Mouse (Mus musculus) MEL (cell line): ENCODE measurements around the gene Il11.

ENCODE experiments used
- CTCF ChIP-seq, 3 experiments: IDR thresholded peaks in 2 of 3; conservative IDR thresholded peaks in 1 of 3; 2 replicates each; pipeline ENCODE4 v1.5.1; 2011 to 2012; ENCODE audit warnings: low read length in 3 of 3, low read depth in 2 of 3, mild to moderate bottlenecking in 2 of 3, improper control_type of control experiment in 1 of 3, inconsistent platforms in 1 of 3, mixed read lengths in 1 of 3, moderate library complexity in 1 of 3; ENCODE audit not compliant: control insufficient read depth in 1 of 3, insufficient read depth in 1 of 3, poor library complexity in 1 of 3, severe bottlenecking in 1 of 3
- EP300 ChIP-seq, 2 experiments: IDR thresholded peaks; 2 replicates each; pipeline ENCODE4 v1.6.1; 2011; ENCODE audit warnings: improper control_type of control experiment in 2 of 2, low read length in 2 of 2, low read depth in 1 of 2, mild to moderate bottlenecking in 1 of 2
- GATA1 ChIP-seq: IDR thresholded peaks from 2 replicates; pipeline ENCODE4 v1.6.1; 2011; ENCODE audit warnings: low read depth, low read length, improper control_type of control experiment
- MAX ChIP-seq: IDR thresholded peaks from 2 replicates; pipeline ENCODE4 v1.6.1; 2011; ENCODE audit warnings: low read length, improper control_type of control experiment
- MAZ ChIP-seq: IDR thresholded peaks from 2 replicates; pipeline ENCODE4 v1.6.1; 2012; ENCODE audit warnings: low read depth, mild to moderate bottlenecking, inconsistent platforms, low read length, improper control_type of control experiment
- NELFE ChIP-seq: IDR thresholded peaks from 2 replicates; pipeline ENCODE4 v1.6.1; 2011; ENCODE audit warnings: low read depth, low read length, improper control_type of control experiment
- POLR2A ChIP-seq, 2 experiments: IDR thresholded peaks; 2 replicates each; pipeline ENCODE4 v1.6.1; 2011 to 2012; ENCODE audit warnings: low read length in 2 of 2, mild to moderate bottlenecking in 2 of 2, control low read depth in 1 of 2, improper control_type of control experiment in 1 of 2, low read depth in 1 of 2, moderate library complexity in 1 of 2; ENCODE audit not compliant: control insufficient read depth in 1 of 2, insufficient read depth in 1 of 2, poor library complexity in 1 of 2
- SMC3 ChIP-seq: IDR thresholded peaks from 2 replicates; pipeline ENCODE4 v1.6.1; 2011; ENCODE audit warnings: low read depth, low read length, improper control_type of control experiment

DNA sequence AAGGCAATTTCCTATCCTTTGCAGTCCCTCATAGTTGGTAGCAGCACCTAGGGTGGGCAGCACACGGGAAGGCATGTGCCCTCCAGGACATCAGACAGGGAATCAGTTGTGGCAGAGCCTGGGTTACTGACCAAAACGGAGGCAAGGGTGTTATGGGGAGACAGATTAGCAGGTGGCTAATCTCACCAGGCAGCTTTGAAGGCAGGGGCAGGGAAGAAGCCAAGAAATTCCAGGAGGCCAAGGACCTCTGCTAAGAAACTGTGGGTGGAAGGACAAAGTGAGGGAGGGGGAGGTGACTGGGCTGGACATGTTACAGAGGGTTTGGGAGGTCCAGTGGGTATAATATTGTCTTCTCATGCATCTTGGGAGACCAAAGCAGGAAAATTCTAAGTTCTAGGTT is 39.3 kb downstream of the Il11 start:
- no peak for TF ChIP-seq CTCF (IDR thresholded peaks at IDR 0.05 in 2 of 3, conservative IDR thresholded peaks at IDR 0.05 in 1 of 3; ENCODE audit: control insufficient read depth in 1 of 3, insufficient read depth in 1 of 3, low read depth in 2 of 3, low read length in 3 of 3, poor library complexity in 1 of 3, severe bottlenecking in 1 of 3)
- TF ChIP-seq POLR2A (IDR thresholded peaks at IDR 0.05; ENCODE audit: control insufficient read depth in 1 of 2, insufficient read depth in 1 of 2, low read depth in 1 of 2, low read length in 2 of 2, poor library complexity in 1 of 2), result no peak
- TF ChIP-seq NELFE, result no peak
- no peak for TF ChIP-seq EP300 (IDR thresholded peaks at IDR 0.05; ENCODE audit: low read depth in 1 of 2, low read length in 2 of 2)
- TF ChIP-seq GATA1, result no peak
- TF ChIP-seq SMC3, result no peak
- no peak for TF ChIP-seq MAX
- TF ChIP-seq MAZ, result no peak
